Comparison of ENCODE assay signal across 8 mouse cellular contexts in genomic region chr2:75781078-75781477, GRCm38 (mm10). TPM values are rescaled to one million over a fixed set of nuclear protein-coding genes. Genes with fewer than 3 reads are reported as not detected.
DNase-seq lines count a peak whose midpoint lies in the region; ATAC-seq and TF ChIP-seq lines count a peak whose summit lies in the region.

No protein-coding gene starts in this region.

- H3K36me3 ChIP-seq in intestine, embryonic 16.5 days (ENCODE audit: control insufficient read depth, insufficient read depth, low read length): no peaks in the 10 kb centered on the region
- H3K36me3 ChIP-seq in splenic B cell, adult 2 months (ENCODE audit: control insufficient read depth, insufficient read depth, low read length, poor library complexity, severe bottlenecking): no peaks in the 10 kb centered on the region

- H3K27me3 ChIP-seq in intestine, embryonic 16.5 days (replicated peaks; ENCODE audit: control insufficient read depth, insufficient read depth, low read length): no peaks in the 10 kb centered on the region
- no peaks in the 10 kb centered on the region for H3K27me3 ChIP-seq in splenic B cell, adult 2 months (ENCODE audit: control insufficient read depth, insufficient read depth, low read length, poor library complexity, severe bottlenecking)

- no peak overlapping the region for H3K4me2 ChIP-seq in intestine, embryonic 16.5 days (ENCODE audit: low read depth, low read length)

- no peak for TF ChIP-seq POLR2A in bone marrow macrophage, adult 2 months (IDR thresholded peaks at IDR 0.05; ENCODE audit: borderline replicate concordance, low read depth, low read length)

- H3K9ac ChIP-seq in intestine, embryonic 16.5 days (ENCODE audit: low read depth, low read length): no peak overlapping the region

- peak; percentile 36 to 38 for DNase-seq in right cerebral cortex, postnatal 10 days (ENCODE audit: low spot score in 2 of 2)
- DNase-seq in right cerebral cortex, postnatal 36 days (ENCODE audit: low spot score in 2 of 2): no peak
- DNase-seq in lung, postnatal 25 days (ENCODE audit: low spot score): peak; percentile 78
- DNase-seq in splenic B cell, adult 2 months (ENCODE audit: low read depth, low spot score): peak; percentile 79
- no peak for DNase-seq in frontal cortex, postnatal 14 days (ENCODE audit: low spot score in 2 of 2)

- no peak overlapping the region for H3K4me3 ChIP-seq in bone marrow macrophage, adult 2 months (ENCODE audit: insufficient read depth, low read length)
- H3K4me3 ChIP-seq in intestine, embryonic 16.5 days (ENCODE audit: low read length): no peak overlapping the region

- peak; percentile 22; the same call in 1 of the 2 replicates for TF ChIP-seq CTCF in bone marrow macrophage, adult 2 months (IDR thresholded peaks at IDR 0.05; ENCODE audit: low read depth, low read length)

- H3K27ac ChIP-seq in bone marrow macrophage, adult 2 months (ENCODE audit: insufficient read depth, low read depth, low read length): peak overlapping the region; percentile 25; the same call in 1 of the 2 replicates
- H3K27ac ChIP-seq in intestine, embryonic 16.5 days (ENCODE audit: low read length): 0 out of 2 replicates have a peak overlapping the region, but pooled peaks have one; percentile 21

- no peaks in the 10 kb centered on the region for H3K9me3 ChIP-seq in intestine, embryonic 16.5 days (ENCODE audit: control insufficient read depth, low read length)

- H3K4me1 ChIP-seq in bone marrow macrophage, adult 2 months (ENCODE audit: control insufficient read depth, insufficient read depth, low read length): peaks cover 47% of the 10 kb centered on the region
- H3K4me1 ChIP-seq in intestine, embryonic 16.5 days (ENCODE audit: control insufficient read depth, insufficient read depth, low read length): peaks cover 13% of the 10 kb centered on the region

- ATAC-seq in erythroblast, adult 5-6 weeks (replicated peaks; ENCODE audit: low FRiP score, poor library complexity, severe bottlenecking): peak; percentile 72
- peak; percentile 47; the same call in 1 of the 2 replicates for ATAC-seq in intestine, embryonic 16.5 days

- WGBS in intestine, embryonic 16.5 days: under 1% methylated on average over 3 of the region's 3 CpGs

RNA-seq across cellular contexts. Expression of gene Agps, which starts 50.9 kb away (rescaled TPM):
- polyA plus RNA-seq in bone marrow macrophage, adult 2 months (2012; ENCODE audit: insufficient read depth, insufficient read length, missing spikeins): 31.7 and 36.1 TPM in 2 replicates
- total RNA-seq in erythroblast, adult 5-6 weeks (2015; ENCODE audit: low replicate concordance): 45.1 and 47.7 TPM in 2 replicates
- total RNA-seq in erythroblast, adult 5-6 weeks (2017; ENCODE audit: low replicate concordance): 44.5 and 51.9 TPM in 2 replicates
- 18.3 and 21.8 TPM in 2 replicates for polyA plus RNA-seq in intestine, embryonic 16.5 days (2015; fragmentation: Nextera tagmentation; extraction: Ambion mirVana)

Comparison
In these comparisons a context has a peak if more than half of its experiments do, and no peak if none do; other contexts are left out.
1. DNase-seq: peak in right cerebral cortex, postnatal 10 days (2 of 2), lung, postnatal 25 days (single experiment) and splenic B cell, adult 2 months (single experiment); none in right cerebral cortex, postnatal 36 days (0 of 2) and frontal cortex, postnatal 14 days (0 of 2).